Mouse (Mus musculus) kidney, adult 11 months (tissue): ENCODE measurements around the gene Traf3.

Source experiments
- DNase-seq: peaks from one replicate; pipeline ENCODE4 v3.0.0; 2022

The Traf3 gene

GRCm38 (mm10) chr12:111154641-111155040, 11.5 kb upstream of the Traf3 start:
- DNase-seq: no peak

DNA sequence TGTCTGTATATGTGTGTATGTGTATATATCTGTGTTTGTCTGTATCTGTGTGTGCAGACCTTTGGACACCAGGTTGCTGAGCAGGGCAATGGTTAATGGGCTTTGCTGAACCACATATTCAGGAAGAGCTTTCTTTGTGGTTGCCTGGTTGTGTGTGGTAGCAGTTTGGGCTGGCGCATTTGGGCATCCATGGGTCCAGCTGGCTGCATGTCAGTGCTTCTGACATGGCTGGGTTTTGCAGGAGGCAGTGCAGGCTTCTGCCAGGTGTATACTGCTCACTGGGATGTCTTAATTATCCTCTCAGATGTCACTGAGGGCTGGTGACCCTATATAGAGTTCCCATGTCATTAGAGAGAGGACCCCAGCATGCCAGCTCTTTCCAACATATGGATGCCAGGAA, 10.4 kb upstream of the Traf3 start:
- DNase-seq: no peak

DNA sequence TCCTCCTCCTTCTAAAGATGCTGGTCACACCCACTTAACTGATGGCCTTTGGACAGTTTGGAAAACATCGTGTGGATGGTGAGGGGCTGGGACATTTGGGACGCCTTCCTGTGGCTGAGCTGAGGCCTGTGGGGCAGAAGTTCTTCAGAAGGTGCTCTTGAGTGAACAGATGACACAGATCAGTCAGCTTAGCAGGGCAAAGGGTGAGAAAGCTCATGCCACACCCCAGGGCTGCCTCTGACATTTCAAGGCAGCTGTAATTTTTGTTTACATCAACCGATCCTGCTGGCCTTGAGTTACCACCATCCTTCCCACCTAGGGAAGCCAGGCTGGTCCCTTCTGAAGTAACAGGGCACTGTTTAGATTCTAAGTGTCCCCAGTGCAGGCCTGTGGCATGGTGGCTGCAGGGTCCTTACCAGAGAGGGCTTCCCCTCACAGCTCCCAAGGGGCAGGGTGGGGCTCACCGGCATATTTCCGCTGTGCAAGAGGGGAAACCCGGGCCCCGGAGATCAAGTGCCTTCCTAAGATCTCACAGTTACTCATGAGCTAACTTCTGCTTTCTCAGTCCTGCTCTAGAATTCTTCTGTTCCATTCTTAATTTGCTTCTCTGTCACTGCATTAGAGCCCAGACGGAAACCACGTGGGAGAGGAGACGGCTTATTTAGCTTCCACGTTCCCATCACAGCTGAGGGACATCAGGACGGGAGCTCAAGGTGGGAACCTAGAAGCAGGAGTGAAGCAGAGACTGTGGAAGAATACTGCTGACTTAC, 6.3 kb upstream of the Traf3 start:
- no peak for DNase-seq

- DNase-seq: no peak
Measured at GRCm38 (mm10) chr12:111160871-111161270, 5.3 kb upstream of the Traf3 start.

- peak; percentile 44 for DNase-seq
Measured at GRCm38 (mm10) chr12:111161943-111162311, 4.2 kb upstream of the Traf3 start.

DNA sequence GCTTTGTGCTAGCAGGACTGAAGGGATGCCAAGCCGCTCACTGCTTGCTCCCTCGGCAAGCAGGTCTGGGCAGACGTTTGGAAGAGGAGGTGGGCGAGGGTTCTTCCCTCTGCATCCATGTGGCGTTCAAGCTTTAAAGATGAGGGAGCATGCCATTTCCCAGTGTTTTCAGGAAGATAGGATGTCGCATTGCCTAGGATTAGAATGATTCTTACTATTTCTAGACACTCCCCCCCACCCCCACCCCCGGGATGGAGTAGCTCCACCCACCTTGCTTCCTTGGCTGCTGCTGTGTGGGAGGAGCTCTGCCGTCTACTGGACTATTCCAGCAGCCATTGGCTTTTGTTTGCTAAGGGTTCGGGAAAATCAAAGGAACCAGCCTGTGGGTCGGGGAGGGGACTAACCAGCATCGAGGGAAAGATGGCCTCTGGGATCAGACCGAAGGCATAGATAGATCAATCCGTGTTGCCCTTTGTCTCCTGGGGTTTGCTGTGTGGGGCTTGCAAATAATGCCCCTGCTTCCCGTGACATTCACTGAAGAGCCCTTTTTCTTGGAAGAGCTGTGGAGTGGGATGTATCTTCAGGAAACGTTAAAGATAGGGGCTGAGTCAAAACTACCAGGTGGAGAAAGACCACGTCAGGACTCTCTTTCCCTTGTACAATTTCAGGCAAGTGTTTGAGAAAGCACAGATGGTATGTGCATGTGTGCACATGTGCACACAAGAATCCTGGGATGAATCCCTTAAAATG, 3.7 kb upstream of the Traf3 start:
- no peak for DNase-seq

DNA sequence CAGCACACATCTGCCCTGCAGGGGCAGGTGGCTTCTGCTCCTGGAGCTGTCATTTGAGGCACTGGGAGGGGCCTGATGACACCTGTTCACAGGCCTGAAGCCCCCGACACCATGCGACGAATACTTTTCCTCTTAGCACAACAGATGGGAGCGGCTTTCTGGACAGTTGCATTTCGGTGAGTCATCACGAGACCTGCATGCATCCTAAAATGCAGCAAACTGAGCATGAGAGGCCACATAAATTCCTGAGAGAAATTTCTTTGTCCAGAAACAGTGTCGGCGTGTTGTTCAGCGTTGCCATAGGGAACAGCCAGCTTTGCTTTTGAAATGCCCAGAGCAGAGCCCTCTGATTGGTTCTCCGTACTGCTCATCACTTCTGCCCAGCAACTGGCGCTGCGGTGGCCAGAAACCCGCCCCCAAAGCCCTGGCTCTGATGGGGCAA, 1.8 kb upstream of the Traf3 start:
- peak; percentile 91 for DNase-seq

DNA sequence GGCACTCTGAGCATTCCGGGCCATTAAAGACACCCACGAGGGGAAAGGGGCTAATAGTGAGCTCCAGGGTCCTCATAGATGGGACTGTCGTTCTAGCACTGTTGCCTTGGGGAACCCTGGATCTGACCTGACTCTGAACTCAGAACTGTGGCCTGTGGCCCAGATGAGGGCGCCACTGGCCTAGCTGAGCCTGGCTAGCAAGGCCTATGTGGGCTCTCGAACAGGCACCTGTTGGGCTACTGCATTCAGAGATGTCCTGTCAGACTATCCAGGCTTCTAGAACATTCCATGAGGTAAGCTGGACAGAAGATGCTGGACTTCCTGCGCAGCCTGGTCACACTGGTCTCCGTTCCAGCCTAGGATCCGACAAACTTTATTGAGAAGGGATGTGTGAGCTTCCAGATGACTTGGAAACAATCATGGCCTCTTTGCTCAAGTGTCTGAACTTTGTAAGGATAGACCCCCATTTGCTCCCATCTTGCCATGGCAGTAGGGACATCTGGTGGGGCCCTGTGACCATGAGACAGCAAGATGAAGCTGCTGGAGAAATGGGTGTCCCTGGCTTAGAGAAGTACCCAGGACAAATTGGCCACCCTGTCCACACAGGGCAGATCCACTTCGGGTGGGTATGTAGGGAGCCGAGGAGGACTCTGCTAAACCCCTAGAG, 891 bp upstream of the Traf3 start:
- peak; percentile 35 for DNase-seq

DNA sequence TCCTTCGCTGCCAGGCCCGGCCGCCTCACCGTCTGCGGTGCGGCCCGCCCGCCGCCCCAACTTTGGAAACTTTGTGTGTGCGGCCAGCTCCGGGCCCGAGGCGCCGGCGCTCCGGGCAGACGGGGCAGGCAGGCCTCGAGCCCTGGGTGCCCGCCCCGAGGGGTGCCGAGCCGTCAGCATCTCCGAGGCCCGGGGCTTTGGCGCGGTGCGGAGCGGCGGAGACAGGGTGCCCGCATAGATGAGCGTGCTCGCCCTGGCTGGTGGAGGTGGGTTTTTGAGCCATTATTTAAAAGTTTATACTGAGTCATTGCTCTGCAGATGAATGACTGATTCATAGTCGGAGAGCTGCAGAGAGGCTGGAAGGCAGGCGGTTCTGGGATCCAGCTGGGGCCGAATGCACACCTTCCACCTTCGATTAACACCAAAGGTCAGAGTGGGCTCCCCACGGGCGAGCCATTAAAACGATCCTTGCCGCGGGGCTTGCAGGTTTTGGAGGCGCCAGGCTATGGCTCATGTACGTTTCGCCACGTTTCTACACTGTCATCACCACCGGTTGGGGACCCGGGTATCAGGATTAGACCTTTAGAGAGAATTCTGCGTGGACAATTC, 615 bp downstream of the Traf3 start:
- DNase-seq: peak; percentile 11

- no peak for DNase-seq
Measured at GRCm38 (mm10) chr12:111168891-111169290, 2.7 kb downstream of the Traf3 start.

DNA sequence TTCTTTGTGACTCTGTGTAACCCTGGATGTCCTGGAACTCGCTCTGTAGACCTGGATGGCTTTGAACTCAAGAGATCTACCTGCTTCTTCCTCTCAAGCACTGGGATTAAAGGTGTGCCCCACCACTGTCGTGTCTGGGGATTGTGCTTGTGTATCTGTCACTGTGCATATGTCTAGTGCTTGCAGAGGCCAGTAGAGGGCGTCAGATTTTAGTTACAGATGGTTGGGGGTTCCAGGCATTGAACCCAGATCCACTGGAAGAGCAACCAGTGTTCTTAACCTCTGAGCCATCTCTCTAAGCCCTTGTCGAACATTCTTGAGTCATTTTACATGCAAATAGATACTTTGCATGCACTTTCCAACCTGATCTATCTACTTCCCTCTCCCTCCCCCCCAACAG, 12.6 kb downstream of the Traf3 start:
- no peak for DNase-seq

DNA sequence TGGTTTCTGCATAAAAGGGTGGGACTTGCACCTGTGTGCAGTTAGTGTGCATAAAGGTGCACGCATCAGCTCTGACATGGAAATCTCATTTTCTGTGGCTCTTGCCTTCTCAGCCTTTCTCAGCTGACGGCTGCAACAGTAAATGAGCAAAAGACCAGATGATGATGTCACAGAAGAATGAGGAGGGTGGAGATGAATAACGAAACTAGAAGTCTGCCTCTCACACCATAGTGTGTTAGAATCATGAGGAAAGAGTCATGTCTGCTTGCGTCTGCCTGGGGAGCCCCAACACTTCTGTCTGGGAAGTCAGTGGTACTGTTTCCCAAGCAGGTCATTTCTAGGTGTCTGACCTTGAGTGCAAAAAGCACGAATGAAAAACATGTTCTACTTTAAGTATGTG, 15.7 kb downstream of the Traf3 start:
- DNase-seq: no peak

GRCm38 (mm10) chr12:111182378-111182777, 16.2 kb downstream of the Traf3 start:
- DNase-seq: no peak

DNA sequence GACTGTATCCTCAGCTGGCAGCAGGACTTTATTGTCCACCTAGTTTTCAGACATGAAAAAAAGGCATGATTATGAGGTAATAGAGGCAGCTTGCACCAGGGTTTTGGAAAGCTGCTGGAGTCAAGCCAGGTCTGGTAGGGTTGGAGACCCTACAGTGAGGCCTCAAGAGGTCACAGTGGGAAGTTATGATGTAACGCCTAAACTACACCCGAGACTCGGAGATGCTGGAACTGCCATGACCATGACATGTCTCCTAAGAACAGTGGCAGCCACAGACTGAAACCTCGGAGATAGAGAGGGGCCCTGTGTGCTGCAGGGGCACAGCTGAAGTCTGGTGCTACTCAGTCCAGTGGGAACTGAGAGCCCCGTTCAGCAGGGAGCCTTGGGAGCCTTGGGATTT, 18.3 kb downstream of the Traf3 start, which contains the start of gene 4930595D18Rik:
TSS of gene 4930595D18Rik (minus strand) at position 16 of the 400 bp plus-strand sequence.
- DNase-seq: no peak

DNA sequence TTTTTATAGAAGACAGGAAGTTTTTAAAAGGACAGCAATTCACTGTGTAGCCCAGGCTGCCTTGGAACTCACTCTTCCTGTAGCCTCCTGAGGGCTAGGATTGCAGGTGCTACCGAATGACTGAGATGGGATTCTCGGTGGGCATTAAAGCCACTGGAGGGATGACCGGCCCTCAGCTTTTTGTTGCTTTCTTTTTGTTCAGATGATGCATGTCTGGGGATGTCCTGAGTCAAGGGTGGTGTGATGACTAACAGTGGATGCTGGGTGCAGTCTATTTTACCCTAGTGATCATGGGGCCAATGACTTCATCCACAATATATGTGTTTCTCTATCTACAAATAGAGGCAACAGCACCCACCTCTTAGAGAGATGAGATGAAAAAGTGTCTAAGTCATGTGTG, 20.8 kb downstream of the Traf3 start:
- no peak for DNase-seq

DNA sequence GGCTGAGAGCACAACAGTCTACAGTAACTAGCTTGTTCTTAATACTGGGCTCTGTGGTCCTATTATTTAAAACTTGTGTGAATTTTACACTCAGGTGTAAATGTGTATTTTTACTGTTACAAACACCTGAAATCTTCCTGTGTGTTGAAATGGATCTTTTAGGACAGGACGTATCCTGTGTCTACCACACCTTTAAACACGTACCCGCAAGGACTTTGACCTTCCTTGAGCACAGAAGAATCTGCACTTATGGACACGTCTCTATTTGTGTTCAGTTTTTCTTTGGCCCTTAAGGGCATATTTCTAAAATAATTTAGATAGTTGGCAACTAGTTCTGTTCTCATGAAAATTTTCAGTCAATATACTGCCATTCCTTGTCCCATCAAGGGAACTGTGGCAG, 22.1 kb downstream of the Traf3 start:
- DNase-seq: no peak

- DNase-seq: no peak
Measured at GRCm38 (mm10) chr12:111190355-111190754, 24.2 kb downstream of the Traf3 start.

GRCm38 (mm10) chr12:111190891-111191290, 24.7 kb downstream of the Traf3 start:
- DNase-seq: no peak

- no peak for DNase-seq
Measured at GRCm38 (mm10) chr12:111192777-111193176, 26.6 kb downstream of the Traf3 start.

- DNase-seq: no peak
Measured at GRCm38 (mm10) chr12:111193331-111193730, 27.2 kb downstream of the Traf3 start.

DNA sequence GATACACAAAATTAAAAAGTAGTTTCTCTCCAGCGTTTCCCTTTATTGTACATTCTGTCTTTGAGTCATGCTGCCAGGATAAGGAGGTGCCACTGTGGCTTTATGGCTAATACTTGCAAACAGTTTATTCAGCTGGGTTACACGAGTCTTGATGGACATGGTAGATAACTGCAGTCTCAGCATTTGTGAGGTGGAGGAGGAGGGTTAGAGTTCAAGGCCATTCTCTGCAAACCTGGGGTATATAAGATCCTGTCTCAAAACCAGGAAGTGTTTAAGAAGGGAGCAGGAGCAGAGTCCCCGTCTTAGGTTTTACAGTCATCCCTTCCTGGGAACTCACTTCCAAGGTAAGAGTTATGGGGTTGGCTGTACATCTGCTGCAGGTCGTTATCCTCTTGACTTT, 30.4 kb downstream of the Traf3 start:
- no peak for DNase-seq

DNA sequence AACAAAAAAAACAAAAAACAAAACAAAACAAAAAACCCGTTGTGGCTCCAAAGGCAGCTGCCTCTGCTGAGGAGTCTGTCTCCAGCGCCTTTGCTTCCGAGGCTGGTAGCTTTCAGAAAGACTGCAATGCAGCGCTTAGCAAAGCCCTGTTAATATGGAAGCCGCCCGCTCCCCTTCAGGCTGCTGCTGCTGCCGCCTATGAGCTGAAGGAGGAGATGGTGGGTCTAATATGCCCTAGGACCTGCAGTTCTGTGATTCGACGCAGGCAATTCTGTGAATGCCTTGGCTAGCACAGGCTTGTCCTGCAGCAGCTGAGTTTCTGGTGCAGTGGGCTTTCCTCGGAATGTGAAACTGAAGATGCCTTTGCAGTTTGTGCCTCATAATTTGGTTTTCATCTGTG, 36.9 kb downstream of the Traf3 start:
- DNase-seq: no peak

- no peak for DNase-seq
Measured at GRCm38 (mm10) chr12:111203945-111204344, 37.8 kb downstream of the Traf3 start.
